Mouse (Mus musculus) intestine, embryonic 16.5 days (tissue): ENCODE data around the gene Grin3b. TPM values are rescaled to one million over a fixed set of nuclear protein-coding genes. Genes with fewer than 3 reads are reported as not detected.

Experiments
- ATAC-seq: fragments of 200-750 bp; cut with Nextera tagmentation; 2 replicates; pipeline ENCODE4 v1.8.0; 2017; ENCODE audit warnings: moderate TSS enrichment, moderate library complexity
- H3K27ac ChIP-seq: fragments of 300-500 bp; sonication (generic); 2 replicates; pipeline ENCODE4 v1.5.1; 2014; ENCODE audit warnings: mild to moderate bottlenecking, low read length
- H3K27me3 ChIP-seq: fragments of 300-500 bp; sonication (generic); replicated peaks from 2 replicates; pipeline ENCODE4 v1.6.1; 2014; ENCODE audit warnings: low read length, control low read depth, mixed read lengths; ENCODE audit not compliant: control insufficient read depth, insufficient read depth
- H3K36me3 ChIP-seq: fragments of 300-500 bp; sonication (generic); 2 replicates; pipeline ENCODE4 v1.6.1; 2014; ENCODE audit warnings: low read length, control low read depth; ENCODE audit not compliant: control insufficient read depth, insufficient read depth
- H3K4me1 ChIP-seq: fragments of 300-500 bp; sonication (generic); 2 replicates; pipeline ENCODE4 v1.6.1; 2014; ENCODE audit warnings: low read length, control low read depth, mixed read lengths; ENCODE audit not compliant: control insufficient read depth, insufficient read depth
- H3K4me2 ChIP-seq: fragments of 300-500 bp; sonication (generic); 2 replicates; pipeline ENCODE4 v1.6.1; 2014; ENCODE audit warnings: low read depth, low read length, control low read depth
- H3K4me3 ChIP-seq: fragments of 300-500 bp; sonication (generic); 2 replicates; pipeline ENCODE4 v1.5.1; 2014; ENCODE audit warnings: mild to moderate bottlenecking, low read length
- H3K9ac ChIP-seq: fragments of 300-500 bp; sonication (generic); 2 replicates; pipeline ENCODE4 v1.6.1; 2014; ENCODE audit warnings: low read depth, low read length
- H3K9me3 ChIP-seq: fragments of 300-500 bp; sonication (generic); 2 replicates; pipeline ENCODE4 v1.6.1; 2016; ENCODE audit warnings: low read length, control low read depth; ENCODE audit not compliant: control insufficient read depth
- WGBS: fragments of 180-500 bp; shearing (Covaris S2); extraction: QIAGEN DNeasy Blood & Tissue Kit; methylation state at CpG from one replicate; pipeline ENCODE4 v1.1.7; 2014; 5-methylcytosine and 5-hydroxymethylcytosine counted together
- polyA plus RNA-seq: library from polyadenylated mRNA; unstranded; fragments of >200 nt; fragmentation: Nextera tagmentation; extraction: Ambion mirVana; gene quantifications from 2 replicates; pipeline ENCODE4 v1.2.1, GENCODE M21; 2015

Grin3b gene
- polyA plus RNA-seq, 1 experiment from 2014 or later = 0.16 TPM

GRCm38 (mm10) chr10:79989272-79989786 lies 18.8 kb downstream of the Grin3b start:
- WGBS = 29% methylated on average over 8 of the region's 8 CpGs
- Histone ChIP-seq H3K4me1 (peaks cover 44% of the 10 kb centered on the region), H3K9me3 (peaks cover 3% of the 10 kb centered on the region), H3K27me3 (no peaks in the 10 kb centered on the region), H3K9ac (peak overlapping the region; percentile 82), H3K4me2 (peak overlapping the region; percentile 78), H3K36me3 (peaks cover 9% of the 10 kb centered on the region), H3K4me3 (peak overlapping the region; percentile 77), H3K27ac (peak overlapping the region; percentile 96)
- no peak for ATAC-seq

- Histone ChIP-seq H3K9me3 (peaks cover 3% of the 10 kb centered on the region), H3K27ac (peak overlapping the region; percentile 96), H3K4me2 (peak overlapping the region; percentile 78), H3K4me1 (peaks cover 44% of the 10 kb centered on the region), H3K9ac (peak overlapping the region; percentile 82), H3K36me3 (peaks cover 9% of the 10 kb centered on the region), H3K4me3 (peak overlapping the region; percentile 77), H3K27me3 (no peaks in the 10 kb centered on the region)
- ATAC-seq = no peak
- WGBS = 34% methylated on average over 15 of the region's 15 CpGs
These were observed 19.4 kb downstream of the Grin3b start for GRCm38 (mm10) chr10:79989870-79990269.

- Histone ChIP-seq H3K4me3 (peak overlapping the region; percentile 26; the same call in 1 of the 2 replicates), H3K4me2 (peak overlapping the region; percentile 26; the same call in 1 of the 2 replicates), H3K4me1 (peaks cover 41% of the 10 kb centered on the region), H3K27ac (no peak overlapping the region), H3K9ac (no peak overlapping the region), H3K36me3 (peaks cover 9% of the 10 kb centered on the region), H3K27me3 (no peaks in the 10 kb centered on the region), H3K9me3 (peaks cover 3% of the 10 kb centered on the region)
- ATAC-seq = no peak
- WGBS = 73% methylated on average over 12 of the region's 12 CpGs
These were observed 20.6 kb downstream of the Grin3b start for GRCm38 (mm10) chr10:79991099-79991498.

- WGBS = 88% methylated on average over 6 of the region's 6 CpGs
- peaks cover 9% of the 10 kb centered on the region for H3K36me3 ChIP-seq
- no peaks in the 10 kb centered on the region for H3K27me3 ChIP-seq
- H3K4me1 ChIP-seq = peaks cover 36% of the 10 kb centered on the region
- no peak overlapping the region for H3K9ac ChIP-seq
- peaks cover 3% of the 10 kb centered on the region for H3K9me3 ChIP-seq
- 0 out of 2 replicates have a peak overlapping the region, but pooled peaks have one; percentile 26 for H3K4me2 ChIP-seq
- H3K4me3 ChIP-seq = no peak overlapping the region; the same call in 1 of the 2 replicates
- no peak overlapping the region for H3K27ac ChIP-seq
- no peak for ATAC-seq
These were observed 21.0 kb downstream of the Grin3b start for GRCm38 (mm10) chr10:79991548-79991947.

GRCm38 (mm10) chr10:79994397-79995115 lies 24.0 kb downstream of the Grin3b start:
- no peak overlapping the region for H3K27ac ChIP-seq
- H3K4me3 ChIP-seq = no peak overlapping the region
- 81% methylated on average over 16 of the region's 16 CpGs for WGBS
- H3K9ac ChIP-seq = no peak overlapping the region
- H3K9me3 ChIP-seq = peaks cover 3% of the 10 kb centered on the region
- no peak overlapping the region for H3K4me2 ChIP-seq
- peaks cover 9% of the 10 kb centered on the region for H3K36me3 ChIP-seq
- peaks cover 17% of the 10 kb centered on the region for H3K4me1 ChIP-seq
- ATAC-seq = no peak
- H3K27me3 ChIP-seq = no peaks in the 10 kb centered on the region

GRCm38 (mm10) chr10:79995636-79996035 lies 25.1 kb downstream of the Grin3b start:
- Histone ChIP-seq H3K36me3 (peaks cover 9% of the 10 kb centered on the region), H3K9ac (no peak overlapping the region), H3K4me2 (no peak overlapping the region), H3K27me3 (no peaks in the 10 kb centered on the region), H3K4me1 (peaks cover 11% of the 10 kb centered on the region), H3K9me3 (peaks cover 3% of the 10 kb centered on the region), H3K27ac (peak overlapping the region; percentile 17; the same call in 1 of the 2 replicates), H3K4me3 (no peak overlapping the region)
- ATAC-seq = no peak
- 66% methylated on average over 1 of the region's 1 CpGs for whole genome bisulfite sequencing

GRCm38 (mm10) chr10:79996272-79997033 lies 25.9 kb downstream of the Grin3b start, which contains the start of gene Abca7:
Abca7 (plus strand) TSS chr10:79996494.
- peak within 1 kb of the TSS; percentile 68 for H3K9ac ChIP-seq
- H3K4me3 ChIP-seq = peak within 1 kb of the TSS; percentile 57
- H3K4me2 ChIP-seq = peak within 1 kb of the TSS; percentile 90
- peaks cover 9% of the 10 kb centered on the region for H3K36me3 ChIP-seq
- 0 out of 2 replicates have a peak, but pooled peaks cover 2% of the 10 kb centered on the region for H3K27me3 ChIP-seq
- under 1% methylated on average over 34 of the region's 34 CpGs for WGBS
- H3K9me3 ChIP-seq = peaks cover 3% of the 10 kb centered on the region
- peaks cover 7% of the 10 kb centered on the region for H3K4me1 ChIP-seq
- peak within 1 kb of the TSS; percentile 62 for H3K27ac ChIP-seq
- peak; percentile 91 for ATAC-seq

GRCm38 (mm10) chr10:79997034-79997760 lies 26.7 kb downstream of the Grin3b start:
- H3K4me3 ChIP-seq = peak overlapping the region; percentile 57
- H3K27ac ChIP-seq = peak overlapping the region; percentile 62
- peak; percentile 60 for ATAC-seq
- peak overlapping the region; percentile 68 for H3K9ac ChIP-seq
- H3K9me3 ChIP-seq = no peaks in the 10 kb centered on the region
- H3K4me2 ChIP-seq = peak overlapping the region; percentile 90
- H3K4me1 ChIP-seq = peaks cover 7% of the 10 kb centered on the region
- under 1% methylated on average over 35 of the region's 35 CpGs for WGBS
- peaks cover 6% of the 10 kb centered on the region; the same call in 1 of the 2 replicates for H3K36me3 ChIP-seq
- H3K27me3 ChIP-seq = 0 out of 2 replicates have a peak, but pooled peaks cover 6% of the 10 kb centered on the region
